16 mouse cellular contexts compared by ENCODE assay signal in genomic region chr3:109490561-109491296, GRCm38 (mm10).
A peak's percentile ranks its signal among the peaks of the same experiment; 100 is the strongest.
DNase-seq lines count a peak whose midpoint lies in the region; ATAC-seq and TF ChIP-seq lines count a peak whose summit lies in the region.
"Had no signal": no experiment of that assay in that cellular context is flagged by ENCODE, and none has a peak within 500 bp of the region (broad histone marks: within the 10 kb centered on the region; RNA-seq: fewer than 3 reads in every experiment).

No protein-coding gene starts in this region.

- no peak for DNase-seq in layer of hippocampus, adult 2 months (ENCODE audit: low spot score in 2 of 2)
- DNase-seq in layer of hippocampus, postnatal 14 days (ENCODE audit: low spot score in 2 of 2): no peak
- DNase-seq in retina, embryonic 14.5 days (ENCODE audit: low spot score): peak; percentile 33
- DNase-seq in retina, postnatal 1 day: no peak
- DNase-seq in induced T-regulatory cell, adult 2 months (ENCODE audit: low read depth): peak; percentile 5
- no peak for DNase-seq in lung, postnatal 0 days (ENCODE audit: low spot score)
- DNase-seq: gastrocnemius, postnatal 25 days had no signal

- no peak for TF ChIP-seq CTCF in layer of hippocampus, adult 2 months (conservative IDR thresholded peaks at IDR 0.05)
- no peak for TF ChIP-seq CTCF in lung, postnatal 0 days (IDR thresholded peaks at IDR 0.05)

- no peak overlapping the region for H3K4me3 ChIP-seq in layer of hippocampus, adult 2 months
- H3K4me3 ChIP-seq in liver, embryonic 12.5 days: no peak overlapping the region
- H3K4me3 ChIP-seq in lung, postnatal 0 days (ENCODE audit: low read depth, low read length): no peak overlapping the region
- H3K4me3 ChIP-seq: embryonic facial prominence, embryonic 10.5 days; embryonic facial prominence, embryonic 13.5 days; erythroblast, embryonic 14.5 days; forebrain, embryonic 12.5 days; forebrain, embryonic 15.5 days; hindbrain, embryonic 10.5 days; hindbrain, embryonic 13.5 days had no signal

- H3K27me3 ChIP-seq in liver, embryonic 12.5 days (replicated peaks): no peaks in the 10 kb centered on the region
- no peaks in the 10 kb centered on the region for H3K27me3 ChIP-seq in lung, postnatal 0 days (replicated peaks; ENCODE audit: insufficient read depth, low read length)
- H3K27me3 ChIP-seq: embryonic facial prominence, embryonic 13.5 days; forebrain, embryonic 12.5 days; forebrain, embryonic 15.5 days; hindbrain, embryonic 13.5 days had no signal

- 46% methylated on average over 11 of the region's 11 CpGs for WGBS in liver, embryonic 12.5 days (ENCODE audit: insufficient replicate concordance)
- 55% methylated on average over 11 of the region's 11 CpGs for WGBS in lung, postnatal 0 days

- no peak for ATAC-seq in liver, embryonic 12.5 days
- no peak for ATAC-seq in lung, postnatal 0 days

- no peak for TF ChIP-seq EP300 in lung, postnatal 0 days (IDR thresholded peaks at IDR 0.05)

- peak overlapping the region; percentile 19; the same call in 1 of the 2 replicates for H3K27ac ChIP-seq in layer of hippocampus, adult 2 months
- no peak overlapping the region for H3K27ac ChIP-seq in liver, embryonic 12.5 days
- no peak overlapping the region for H3K27ac ChIP-seq in lung, postnatal 0 days (ENCODE audit: low read length)
- H3K27ac ChIP-seq: embryonic facial prominence, embryonic 10.5 days; embryonic facial prominence, embryonic 13.5 days; forebrain, embryonic 12.5 days; forebrain, embryonic 15.5 days; hindbrain, embryonic 10.5 days; hindbrain, embryonic 13.5 days had no signal

- no peaks in the 10 kb centered on the region for H3K36me3 ChIP-seq in liver, embryonic 12.5 days
- no peaks in the 10 kb centered on the region for H3K36me3 ChIP-seq in lung, postnatal 0 days (ENCODE audit: insufficient read depth, low read length)
- H3K36me3 ChIP-seq: embryonic facial prominence, embryonic 10.5 days; embryonic facial prominence, embryonic 13.5 days; forebrain, embryonic 12.5 days; forebrain, embryonic 15.5 days; hindbrain, embryonic 10.5 days; hindbrain, embryonic 13.5 days had no signal

- H3K4me2 ChIP-seq in liver, embryonic 12.5 days: no peak overlapping the region
- H3K4me2 ChIP-seq in lung, postnatal 0 days (replicated peaks; ENCODE audit: low read depth, low read length): no peak overlapping the region
- H3K4me2 ChIP-seq: embryonic facial prominence, embryonic 13.5 days; forebrain, embryonic 12.5 days; forebrain, embryonic 15.5 days; heart, embryonic 11.5 days; hindbrain, embryonic 13.5 days had no signal

- no peaks in the 10 kb centered on the region for H3K4me1 ChIP-seq in liver, embryonic 12.5 days
- no peaks in the 10 kb centered on the region for H3K4me1 ChIP-seq in lung, postnatal 0 days (ENCODE audit: insufficient read depth, low read depth, low read length)
- H3K4me1 ChIP-seq: embryonic facial prominence, embryonic 10.5 days; embryonic facial prominence, embryonic 13.5 days had no signal

- H3K9me3 ChIP-seq in liver, embryonic 12.5 days (replicated peaks): no peaks in the 10 kb centered on the region
- no peaks in the 10 kb centered on the region for H3K9me3 ChIP-seq in lung, postnatal 0 days (ENCODE audit: low read length)
- H3K9me3 ChIP-seq: embryonic facial prominence, embryonic 10.5 days; embryonic facial prominence, embryonic 13.5 days; forebrain, embryonic 12.5 days; forebrain, embryonic 15.5 days; hindbrain, embryonic 10.5 days; hindbrain, embryonic 13.5 days had no signal

- no peak overlapping the region for H3K9ac ChIP-seq in liver, embryonic 12.5 days
- H3K9ac ChIP-seq in lung, postnatal 0 days (replicated peaks; ENCODE audit: low read depth): no peak overlapping the region
- H3K9ac ChIP-seq: embryonic facial prominence, embryonic 13.5 days; forebrain, embryonic 12.5 days; forebrain, embryonic 15.5 days; hindbrain, embryonic 13.5 days had no signal

Comparison
In these comparisons a context has a peak if more than half of its experiments do, and no peak if none do; other contexts are left out.
1. DNase-seq: peak in retina, embryonic 14.5 days (single experiment) and induced T-regulatory cell, adult 2 months (single experiment); none in layer of hippocampus, adult 2 months (0 of 2), layer of hippocampus, postnatal 14 days (0 of 2), retina, postnatal 1 day (single experiment) and lung, postnatal 0 days (single experiment).